Mouse (Mus musculus): ENCODE data around the gene Unc45a. TPM values are rescaled to one million over a fixed set of nuclear protein-coding genes. Genes with fewer than 3 reads are reported as not detected.

Gene Unc45a
- polyA plus RNA-seq, 1 experiment from 2014 or later = 34.7 TPM

- H3K9me3 ChIP-seq (ENCODE audit: control insufficient read depth, low read length) = no peaks in the 10 kb centered on the region
- H3K27ac ChIP-seq (replicated peaks; ENCODE audit: low read depth, low read length) = no peak overlapping the region
- H3K9ac ChIP-seq (ENCODE audit: low read length) = no peak overlapping the region
- H3K27me3 ChIP-seq (ENCODE audit: control insufficient read depth, insufficient read depth, low read length) = no peaks in the 10 kb centered on the region
- peaks cover 35% of the 10 kb centered on the region for H3K36me3 ChIP-seq (ENCODE audit: control insufficient read depth, insufficient read depth, low read length)
- no peak for ATAC-seq (ENCODE audit: insufficient number of reproducible peaks, low FRiP score, low TSS enrichment, low read depth)
- DNase-seq (ENCODE audit: low spot score) = no peak
- no peak overlapping the region for H3K4me3 ChIP-seq (ENCODE audit: low read depth, low read length)
- no peaks in the 10 kb centered on the region for H3K4me1 ChIP-seq (ENCODE audit: control insufficient read depth, insufficient read depth, low read length)
- WGBS = 84% methylated on average over 4 of the region's 4 CpGs
- H3K4me2 ChIP-seq (ENCODE audit: low read depth, severe bottlenecking) = no peak overlapping the region
These were observed 17.2 kb upstream of the Unc45a start for GRCm38 (mm10) chr7:80358039-80358438.

- WGBS = 77% methylated on average over 8 of the region's 8 CpGs
These were observed 16.4 kb upstream of the Unc45a start for GRCm38 (mm10) chr7:80357156-80357555.

GRCm38 (mm10) chr7:80356351-80356750 lies 15.5 kb upstream of the Unc45a start:
- Histone ChIP-seq H3K36me3 (ENCODE audit: control insufficient read depth, insufficient read depth, low read length) (peaks cover 36% of the 10 kb centered on the region), H3K4me2 (ENCODE audit: low read depth, severe bottlenecking) (no peak overlapping the region), H3K4me1 (ENCODE audit: control insufficient read depth, insufficient read depth, low read length) (no peaks in the 10 kb centered on the region), H3K9ac (ENCODE audit: low read length) (no peak overlapping the region), H3K9me3 (ENCODE audit: control insufficient read depth, low read length) (no peaks in the 10 kb centered on the region), H3K27ac (replicated peaks; ENCODE audit: low read depth, low read length) (no peak overlapping the region), H3K4me3 (ENCODE audit: low read depth, low read length) (no peak overlapping the region), H3K27me3 (ENCODE audit: control insufficient read depth, insufficient read depth, low read length) (no peaks in the 10 kb centered on the region)
- 97% methylated on average over 13 of the region's 13 CpGs for WGBS
- no peak for ATAC-seq (ENCODE audit: insufficient number of reproducible peaks, low FRiP score, low TSS enrichment, low read depth)
- no peak for DNase-seq (ENCODE audit: low spot score)

More at GRCm38 (mm10) chr7:80357156-80357555, 16.4 kb upstream of the Unc45a start:
- Histone ChIP-seq H3K36me3 (ENCODE audit: control insufficient read depth, insufficient read depth, low read length) (peaks cover 35% of the 10 kb centered on the region), H3K9ac (ENCODE audit: low read length) (no peak overlapping the region), H3K27me3 (ENCODE audit: control insufficient read depth, insufficient read depth, low read length) (no peaks in the 10 kb centered on the region), H3K4me2 (ENCODE audit: low read depth, severe bottlenecking) (no peak overlapping the region), H3K4me1 (ENCODE audit: control insufficient read depth, insufficient read depth, low read length) (no peaks in the 10 kb centered on the region), H3K9me3 (ENCODE audit: control insufficient read depth, low read length) (no peaks in the 10 kb centered on the region), H3K27ac (replicated peaks; ENCODE audit: low read depth, low read length) (no peak overlapping the region), H3K4me3 (ENCODE audit: low read depth, low read length) (no peak overlapping the region)
- DNase-seq (ENCODE audit: low spot score) (no peak), ATAC-seq (ENCODE audit: insufficient number of reproducible peaks, low FRiP score, low TSS enrichment, low read depth) (no peak)

GRCm38 (mm10) chr7:80352920-80353319 lies 12.1 kb upstream of the Unc45a start:
- no peak for DNase-seq (ENCODE audit: low spot score)
- no peak overlapping the region for H3K9ac ChIP-seq (ENCODE audit: low read length)
- H3K9me3 ChIP-seq (ENCODE audit: control insufficient read depth, low read length) = no peaks in the 10 kb centered on the region
- peaks cover 30% of the 10 kb centered on the region for H3K36me3 ChIP-seq (ENCODE audit: control insufficient read depth, insufficient read depth, low read length)
- no peak overlapping the region for H3K4me3 ChIP-seq (ENCODE audit: low read depth, low read length)
- ATAC-seq (ENCODE audit: insufficient number of reproducible peaks, low FRiP score, low TSS enrichment, low read depth) = no peak
- WGBS = 86% methylated on average over 8 of the region's 8 CpGs
- H3K27ac ChIP-seq (replicated peaks; ENCODE audit: low read depth, low read length) = no peak overlapping the region
- H3K4me1 ChIP-seq (ENCODE audit: control insufficient read depth, insufficient read depth, low read length) = peaks cover 7% of the 10 kb centered on the region; the same call in 1 of the 2 replicates
- H3K27me3 ChIP-seq (ENCODE audit: control insufficient read depth, insufficient read depth, low read length) = no peaks in the 10 kb centered on the region
- H3K4me2 ChIP-seq (ENCODE audit: low read depth, severe bottlenecking) = no peak overlapping the region

- no peaks in the 10 kb centered on the region for H3K27me3 ChIP-seq (ENCODE audit: control insufficient read depth, insufficient read depth, low read length)
These were observed 10.0 kb upstream of the Unc45a start for GRCm38 (mm10) chr7:80350808-80351207.

GRCm38 (mm10) chr7:80347670-80348586 lies 7.1 kb upstream of the Unc45a start:
- Histone ChIP-seq H3K4me2 (ENCODE audit: low read depth, severe bottlenecking) (no peak overlapping the region), H3K4me3 (ENCODE audit: low read depth, low read length) (no peak overlapping the region), H3K36me3 (ENCODE audit: control insufficient read depth, insufficient read depth, low read length) (peaks cover 13% of the 10 kb centered on the region; the same call in 1 of the 2 replicates), H3K27me3 (ENCODE audit: control insufficient read depth, insufficient read depth, low read length) (no peaks in the 10 kb centered on the region), H3K4me1 (ENCODE audit: control insufficient read depth, insufficient read depth, low read length) (peaks cover 21% of the 10 kb centered on the region), H3K27ac (replicated peaks; ENCODE audit: low read depth, low read length) (no peak overlapping the region; the same call in none of the 2 replicates), H3K9ac (ENCODE audit: low read length) (no peak overlapping the region), H3K9me3 (ENCODE audit: control insufficient read depth, low read length) (no peaks in the 10 kb centered on the region)
- DNase-seq (ENCODE audit: low spot score) (no peak), ATAC-seq (ENCODE audit: insufficient number of reproducible peaks, low FRiP score, low TSS enrichment, low read depth) (no peak)
- 60% methylated on average over 13 of the region's 13 CpGs for WGBS

More at GRCm38 (mm10) chr7:80350808-80351207, 10.0 kb upstream of the Unc45a start:
- Histone ChIP-seq H3K36me3 (ENCODE audit: control insufficient read depth, insufficient read depth, low read length) (peaks cover 23% of the 10 kb centered on the region; the same call in 1 of the 2 replicates), H3K4me1 (ENCODE audit: control insufficient read depth, insufficient read depth, low read length) (peaks cover 17% of the 10 kb centered on the region), H3K9me3 (ENCODE audit: control insufficient read depth, low read length) (no peaks in the 10 kb centered on the region), H3K4me3 (ENCODE audit: low read depth, low read length) (no peak overlapping the region), H3K4me2 (ENCODE audit: low read depth, severe bottlenecking) (no peak overlapping the region), H3K9ac (ENCODE audit: low read length) (no peak overlapping the region), H3K27ac (replicated peaks; ENCODE audit: low read depth, low read length) (no peak overlapping the region)
- no peak for ATAC-seq (ENCODE audit: insufficient number of reproducible peaks, low FRiP score, low TSS enrichment, low read depth)
- DNase-seq (ENCODE audit: low spot score) = no peak
- 84% methylated on average over 2 of the region's 2 CpGs for WGBS

GRCm38 (mm10) chr7:80346830-80347229 lies 6.0 kb upstream of the Unc45a start:
- H3K9me3 ChIP-seq (ENCODE audit: control insufficient read depth, low read length) = no peaks in the 10 kb centered on the region
- no peaks in the 10 kb centered on the region for H3K27me3 ChIP-seq (ENCODE audit: control insufficient read depth, insufficient read depth, low read length)
- no peak overlapping the region for H3K27ac ChIP-seq (replicated peaks; ENCODE audit: low read depth, low read length)
- ATAC-seq (ENCODE audit: insufficient number of reproducible peaks, low FRiP score, low TSS enrichment, low read depth) = no peak
- no peak for DNase-seq (ENCODE audit: low spot score)
- H3K4me1 ChIP-seq (ENCODE audit: control insufficient read depth, insufficient read depth, low read length) = peaks cover 21% of the 10 kb centered on the region
- H3K36me3 ChIP-seq (ENCODE audit: control insufficient read depth, insufficient read depth, low read length) = peaks cover 11% of the 10 kb centered on the region; the same call in 1 of the 2 replicates
- H3K4me3 ChIP-seq (ENCODE audit: low read depth, low read length) = no peak overlapping the region
- H3K9ac ChIP-seq (ENCODE audit: low read length) = no peak overlapping the region
- H3K4me2 ChIP-seq (ENCODE audit: low read depth, severe bottlenecking) = no peak overlapping the region
- 84% methylated on average over 5 of the region's 5 CpGs for WGBS

GRCm38 (mm10) chr7:80346173-80346572 lies 5.4 kb upstream of the Unc45a start:
- no peak for ATAC-seq (ENCODE audit: insufficient number of reproducible peaks, low FRiP score, low TSS enrichment, low read depth)
- DNase-seq (ENCODE audit: low spot score) = no peak
- H3K36me3 ChIP-seq (ENCODE audit: control insufficient read depth, insufficient read depth, low read length) = peaks cover 6% of the 10 kb centered on the region; the same call in 1 of the 2 replicates
- H3K9ac ChIP-seq (ENCODE audit: low read length) = no peak overlapping the region
- H3K27ac ChIP-seq (replicated peaks; ENCODE audit: low read depth, low read length) = no peak overlapping the region
- no peak overlapping the region for H3K4me2 ChIP-seq (ENCODE audit: low read depth, severe bottlenecking)
- no peaks in the 10 kb centered on the region for H3K27me3 ChIP-seq (ENCODE audit: control insufficient read depth, insufficient read depth, low read length)
- H3K4me1 ChIP-seq (ENCODE audit: control insufficient read depth, insufficient read depth, low read length) = peaks cover 22% of the 10 kb centered on the region
- 91% methylated on average over 9 of the region's 9 CpGs for WGBS
- H3K9me3 ChIP-seq (ENCODE audit: control insufficient read depth, low read length) = no peaks in the 10 kb centered on the region
- H3K4me3 ChIP-seq (ENCODE audit: low read depth, low read length) = no peak overlapping the region

All from limb, embryonic 11.5 days (tissue).